Mouse (Mus musculus) kidney, adult 2 months (tissue): ENCODE results near the gene Cd180. TPM values are rescaled to one million over a fixed set of nuclear protein-coding genes. Genes with fewer than 3 reads are reported as not detected.

Experiments
- DNase-seq: peaks from one replicate; pipeline ENCODE4 v3.0.0; 2021
- H3K27ac ChIP-seq: fragments of 200-500 bp; 2 replicates; pipeline ENCODE4 v1.5.1; 2012; ENCODE audit warnings: low read depth, low read length, control low read depth, inconsistent platforms; ENCODE audit not compliant: insufficient read depth
- H3K27me3 ChIP-seq: fragments of 200-500 bp; replicated peaks from 2 replicates; pipeline ENCODE4 v1.6.1; 2012; ENCODE audit warnings: mild to moderate bottlenecking, moderate library complexity, low read length, inconsistent platforms; ENCODE audit not compliant: control insufficient read depth, insufficient read depth
- H3K36me3 ChIP-seq: fragments of 200-500 bp; 2 replicates; pipeline ENCODE4 v1.6.1; 2012; ENCODE audit warnings: mild to moderate bottlenecking, moderate library complexity, low read length, inconsistent platforms; ENCODE audit not compliant: control insufficient read depth, insufficient read depth
- H3K4me1 ChIP-seq: fragments of 200-500 bp; 2 replicates; pipeline ENCODE4 v1.6.1; 2011; ENCODE audit warnings: low read length; ENCODE audit not compliant: control insufficient read depth, insufficient read depth
- H3K4me3 ChIP-seq: fragments of 200-500 bp; 2 replicates; pipeline ENCODE4 v1.5.1; 2011; ENCODE audit warnings: mild to moderate bottlenecking, low read depth, low read length, control low read depth; ENCODE audit not compliant: insufficient read depth
- CTCF ChIP-seq: fragments of 200-500 bp; conservative IDR thresholded peaks from 2 replicates; pipeline ENCODE4 v1.5.1; 2011; ENCODE audit warnings: low read depth, mild to moderate bottlenecking, control low read depth, low read length, moderate library complexity, mixed read lengths; ENCODE audit not compliant: insufficient read depth, insufficient read length
- POLR2A ChIP-seq: fragments of 200-500 bp; IDR thresholded peaks from one replicate; pipeline ENCODE4 v1.6.1; 2011; ENCODE audit warnings: low read depth, low read length, control low read depth
- WGBS: fragments of 180-500 bp; shearing (Covaris S2); methylation state at CpG from one replicate; pipeline ENCODE4 v1.1.7; 2018; 5-methylcytosine and 5-hydroxymethylcytosine counted together
- polyA plus RNA-seq: library from polyadenylated mRNA; depleted of rRNA; stranded (reverse); fragments of >200 nt; gene quantifications from 2 replicates; pipeline ENCODE4 v1.2.3, GENCODE M21; 2012; rRNA removed

The Cd180 gene
- polyA plus RNA-seq = 1.0 and 2.1 TPM in 2 replicates

DNA sequence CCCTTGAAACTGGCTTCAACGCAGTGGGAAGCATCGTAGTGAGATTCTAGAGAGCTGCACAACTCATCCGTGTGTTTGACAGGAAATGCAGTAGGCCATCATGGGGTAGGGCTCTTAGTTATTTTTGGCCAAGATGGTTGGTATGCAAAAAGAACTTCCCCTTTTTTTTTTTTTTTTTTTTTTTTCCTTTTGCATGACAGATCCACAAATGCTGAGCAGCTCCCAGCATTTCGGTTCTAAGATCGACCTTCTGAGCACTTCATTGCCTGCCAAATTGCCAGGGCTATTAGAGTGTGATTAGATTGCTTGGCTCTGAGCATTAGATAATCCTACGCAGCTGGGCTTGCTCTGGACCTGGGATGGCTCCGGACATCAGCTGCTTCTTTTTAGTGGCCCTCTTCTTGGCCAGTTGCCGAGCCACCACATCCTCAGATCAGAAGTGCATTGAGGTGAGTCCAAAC, at the start of gene Cd180:
Gene Cd180, plus strand, starts transcription at position 218 of the 461 bp plus-strand sequence.
- DNase-seq = peak; percentile 51
- no peak for TF ChIP-seq POLR2A
- TF ChIP-seq CTCF = no peak

DNA sequence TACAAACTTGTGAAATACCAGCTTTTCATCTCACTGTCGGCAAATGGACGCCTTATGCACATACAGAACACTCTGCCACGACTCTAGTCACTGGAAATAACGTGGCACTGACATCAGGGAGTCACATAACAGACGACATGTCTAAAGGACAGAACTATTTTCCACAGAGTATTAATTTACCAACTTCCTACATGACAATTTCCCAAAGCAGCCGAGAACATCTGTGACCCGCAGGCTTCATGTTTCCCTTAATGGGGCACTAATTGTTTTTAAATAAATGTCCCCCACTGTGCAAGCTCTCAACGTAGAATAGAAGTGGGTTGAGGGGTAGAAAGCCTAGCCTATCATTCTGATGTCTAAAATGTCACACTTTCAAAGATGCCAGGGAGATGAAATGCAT, 49.0 kb upstream of the Cd180 start:
- no peak overlapping the region for H3K27ac ChIP-seq

More for the DNA sequence above, at the start of gene Cd180:
- WGBS = 52% methylated on average over 8 of the region's 8 CpGs
- Histone ChIP-seq H3K27ac (peak within 1 kb of the TSS; percentile 69; the same call in 1 of the 2 replicates), H3K27me3 (no peaks in the 10 kb centered on the region), H3K4me1 (peaks cover 5% of the 10 kb centered on the region; the same call in 1 of the 2 replicates), H3K4me3 (0 out of 2 replicates have a peak within 1 kb of the TSS, but pooled peaks have one; percentile 5), H3K36me3 (no peaks in the 10 kb centered on the region)

DNA sequence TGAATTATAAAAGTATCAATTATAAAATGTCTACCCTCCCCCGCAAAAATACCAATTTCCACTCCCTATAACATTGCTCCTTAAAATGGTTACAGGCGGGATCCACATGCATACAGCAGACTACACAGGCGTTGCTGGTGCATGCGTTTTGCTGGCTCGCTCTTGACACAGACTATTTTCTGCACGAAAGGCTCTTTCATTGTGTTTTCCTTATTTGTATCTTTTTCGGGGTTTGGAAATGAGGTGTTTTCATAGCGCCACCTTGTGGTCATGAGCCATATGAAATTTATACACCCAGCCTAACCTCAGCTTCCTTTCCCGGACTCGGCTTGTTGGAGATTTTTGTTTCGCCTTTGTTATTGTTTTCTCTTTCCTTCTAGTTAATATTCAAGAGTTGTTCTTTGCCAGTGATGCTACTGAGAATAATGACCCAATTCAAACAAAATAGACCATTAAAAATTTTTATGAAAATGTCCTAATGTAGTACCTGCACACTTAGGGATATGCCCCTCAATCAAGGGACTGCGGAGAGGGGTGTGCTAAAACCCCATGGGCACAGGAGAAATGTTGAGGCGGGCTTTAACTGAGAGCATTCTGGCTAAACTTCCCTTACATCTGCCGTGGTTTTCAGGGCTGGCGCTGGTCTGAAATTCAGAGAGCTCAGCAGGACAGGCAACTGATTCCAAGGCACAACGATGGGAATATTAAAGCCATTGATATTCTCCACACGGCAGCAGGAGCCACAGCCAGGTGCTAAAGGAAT, 48.4 kb upstream of the Cd180 start:
- peak overlapping the region; percentile 39; the same call in 1 of the 2 replicates for H3K27ac ChIP-seq
- H3K4me1 ChIP-seq = peaks cover 7% of the 10 kb centered on the region
- H3K27me3 ChIP-seq = no peaks in the 10 kb centered on the region
- no peaks in the 10 kb centered on the region for H3K36me3 ChIP-seq
- 28% methylated on average over 17 of the region's 17 CpGs for WGBS
- peak; percentile 84 for DNase-seq
- TF ChIP-seq POLR2A (no peak), CTCF (peak; percentile 50)
- no peak overlapping the region; the same call in 1 of the 2 replicates for H3K4me3 ChIP-seq

More for the DNA sequence above, 49.0 kb upstream of the Cd180 start:
- no peak overlapping the region for H3K4me3 ChIP-seq
- H3K4me1 ChIP-seq = peaks cover 7% of the 10 kb centered on the region
- TF ChIP-seq CTCF (no peak), POLR2A (no peak)
- H3K27me3 ChIP-seq = no peaks in the 10 kb centered on the region
- 27% methylated on average over 8 of the region's 8 CpGs for WGBS
- DNase-seq = no peak
- no peaks in the 10 kb centered on the region for H3K36me3 ChIP-seq

DNA sequence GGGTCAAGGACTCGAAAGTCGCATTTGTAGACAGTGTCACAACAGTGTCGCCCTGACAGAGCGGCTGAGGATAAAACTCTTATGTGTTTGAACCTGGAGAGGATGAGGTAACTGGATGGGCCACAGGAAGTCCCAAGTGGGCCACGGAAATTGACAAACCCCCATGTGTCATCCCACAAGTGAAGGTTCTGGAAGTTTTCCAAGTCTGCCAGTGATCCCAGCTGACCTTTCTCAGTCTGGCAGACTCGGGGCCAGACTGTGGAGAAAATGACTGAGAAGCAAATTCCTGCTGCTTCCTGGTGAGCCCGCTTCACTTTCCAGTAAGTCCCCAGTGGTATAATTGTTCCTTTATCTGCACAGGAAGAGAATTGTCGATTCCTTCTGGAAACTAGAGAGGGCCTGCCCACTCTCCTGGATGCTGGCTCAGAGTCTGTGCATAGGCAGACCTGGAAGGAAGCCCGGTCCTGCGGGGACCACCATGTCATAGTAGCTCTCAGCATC, 47.0 kb upstream of the Cd180 start:
- WGBS = 35% methylated on average over 10 of the region's 10 CpGs
- DNase-seq = peak; percentile 75
- no peak for TF ChIP-seq CTCF
- no peak for TF ChIP-seq POLR2A
- peaks cover 7% of the 10 kb centered on the region for H3K4me1 ChIP-seq
- peak overlapping the region; percentile 75 for H3K27ac ChIP-seq
- no peak overlapping the region for H3K4me3 ChIP-seq
- no peaks in the 10 kb centered on the region for H3K27me3 ChIP-seq
- H3K36me3 ChIP-seq = no peaks in the 10 kb centered on the region

DNA sequence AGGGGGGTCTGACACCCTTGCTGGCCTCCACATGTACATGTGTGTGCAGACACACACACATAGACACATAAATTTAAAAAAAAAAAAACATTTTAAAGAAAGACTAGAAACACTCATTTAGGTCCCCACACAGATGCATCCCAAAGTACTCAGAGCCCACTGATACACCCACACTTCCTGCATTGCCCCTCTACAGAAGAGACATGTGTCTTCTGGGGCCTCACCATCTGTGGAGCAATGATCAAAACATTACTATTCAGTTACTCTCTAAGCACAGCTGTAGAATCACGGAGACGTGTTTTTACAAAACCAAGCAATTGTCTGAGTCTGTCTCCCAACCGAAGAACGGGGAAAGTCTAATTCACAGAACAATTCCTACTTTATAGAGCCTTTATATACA, 45.8 kb upstream of the Cd180 start:
- no peaks in the 10 kb centered on the region for H3K36me3 ChIP-seq
- DNase-seq = no peak
- no peak overlapping the region for H3K4me3 ChIP-seq
- peaks cover 7% of the 10 kb centered on the region for H3K4me1 ChIP-seq
- H3K27ac ChIP-seq = no peak overlapping the region
- TF ChIP-seq CTCF = no peak
- no peak for TF ChIP-seq POLR2A
- H3K27me3 ChIP-seq = no peaks in the 10 kb centered on the region
- WGBS = 94% methylated on average over 4 of the region's 4 CpGs

DNA sequence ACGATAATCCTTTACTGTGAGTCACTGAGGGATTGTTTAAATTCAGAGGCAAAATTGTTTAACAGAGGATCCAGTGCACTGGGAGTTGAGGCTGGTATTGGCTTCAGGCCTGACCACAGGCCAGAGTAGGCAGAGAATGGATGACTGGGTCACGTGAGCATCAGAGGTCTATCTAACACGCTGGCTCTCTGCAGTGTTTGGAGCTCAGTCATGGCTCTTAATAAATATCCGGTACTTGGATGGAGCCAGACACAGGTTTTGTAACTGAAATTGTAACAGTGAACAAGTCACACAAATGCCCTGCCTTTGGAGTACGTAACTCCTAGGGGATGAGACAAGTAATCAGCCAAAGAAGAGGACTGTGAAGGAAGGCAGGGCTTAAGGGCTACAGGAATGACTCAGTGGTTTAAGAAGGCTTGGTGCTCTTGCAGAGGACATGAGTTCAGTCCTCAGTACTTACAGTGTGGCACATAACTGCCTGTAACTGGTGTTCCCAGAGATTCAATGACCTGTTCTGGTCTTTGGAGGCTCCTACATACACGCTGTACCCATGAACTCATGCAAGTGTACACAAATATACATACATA, 41.0 kb upstream of the Cd180 start:
- TF ChIP-seq POLR2A = no peak
- TF ChIP-seq CTCF = no peak
- WGBS = 94% methylated on average over 6 of the region's 6 CpGs

DNA sequence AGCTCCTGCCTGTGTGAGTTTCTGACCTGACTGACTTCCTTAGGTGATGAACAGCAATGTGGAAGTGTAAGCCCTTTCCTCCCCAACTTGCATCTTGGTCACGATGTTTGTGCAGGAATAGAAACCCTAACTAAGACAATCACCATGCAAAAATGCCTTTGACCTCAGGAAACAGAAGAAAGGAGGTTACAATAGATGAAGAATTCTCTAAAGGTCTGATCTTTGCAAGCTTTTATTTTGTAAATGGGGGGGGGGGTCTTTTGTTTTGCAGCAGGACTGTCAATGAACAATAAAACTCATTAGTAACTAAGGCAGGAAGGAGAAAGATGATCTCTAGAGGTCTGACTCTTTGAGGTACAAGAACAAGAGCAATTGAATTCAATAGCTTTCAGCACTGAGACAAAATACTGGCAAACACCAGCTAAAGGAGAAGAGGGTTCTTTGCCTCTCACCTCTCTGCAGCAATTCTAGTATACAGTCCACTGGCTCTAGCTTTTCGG, 38.2 kb upstream of the Cd180 start:
- Histone ChIP-seq H3K27ac (no peak overlapping the region), H3K4me3 (no peak overlapping the region), H3K27me3 (no peaks in the 10 kb centered on the region), H3K36me3 (no peaks in the 10 kb centered on the region), H3K4me1 (no peaks in the 10 kb centered on the region)
- WGBS = 83% methylated on average over 2 of the region's 2 CpGs
- DNase-seq = no peak
- TF ChIP-seq POLR2A (no peak), CTCF (no peak)

More for the DNA sequence above, 41.0 kb upstream of the Cd180 start:
- H3K36me3 ChIP-seq = no peaks in the 10 kb centered on the region
- H3K4me3 ChIP-seq = no peak overlapping the region
- H3K27me3 ChIP-seq = no peaks in the 10 kb centered on the region
- no peaks in the 10 kb centered on the region for H3K4me1 ChIP-seq
- DNase-seq = no peak
- no peak overlapping the region for H3K27ac ChIP-seq
